Mouse (Mus musculus): ENCODE results near the gene Itk. TPM values are rescaled to one million over a fixed set of nuclear protein-coding genes. Genes with fewer than 3 reads are reported as not detected.

Gene Itk
- polyA plus RNA-seq, 1 experiment from 2014 or later = 0.30 TPM

- ATAC-seq (replicated peaks; ENCODE audit: low FRiP score, low TSS enrichment, low read depth) = peak; percentile 87
- WGBS = 7% methylated on average over 6 of the region's 6 CpGs
- Histone ChIP-seq H3K9ac (ENCODE audit: low read length) (no peak overlapping the region), H3K4me3 (ENCODE audit: low read depth, low read length) (no peak overlapping the region), H3K27me3 (replicated peaks; ENCODE audit: control insufficient read depth, insufficient read depth, low read length) (no peaks in the 10 kb centered on the region), H3K27ac (ENCODE audit: low read depth) (no peak overlapping the region), H3K4me1 (replicated peaks; ENCODE audit: control insufficient read depth, insufficient read depth, low read length) (0 out of 2 replicates have a peak, but pooled peaks cover 2% of the 10 kb centered on the region), H3K36me3 (ENCODE audit: control insufficient read depth, insufficient read depth, low read length) (no peaks in the 10 kb centered on the region), H3K9me3 (ENCODE audit: control insufficient read depth, low read length) (no peaks in the 10 kb centered on the region), H3K4me2 (ENCODE audit: low read length) (no peak overlapping the region)
- DNase-seq (ENCODE audit: low spot score) = peak; percentile 85
Measured at GRCm38 (mm10) chr11:46275302-46275701, 114.0 kb downstream of the Itk start.

Other genes starting within 250 kb of the Itk start
- gene Nipal4, start 223.0 kb downstream of the Itk start, polyA plus RNA-seq (2014; fragmentation: Nextera tagmentation; extraction: Ambion mirVana) = 3.5 and 4.5 TPM in 2 replicates
- gene Fndc9, start 154.0 kb downstream of the Itk start, polyA plus RNA-seq (2014; fragmentation: Nextera tagmentation; extraction: Ambion mirVana) = 0.09 and 0.38 TPM in 2 replicates
- gene Cyfip2, start 76.7 kb downstream of the Itk start, polyA plus RNA-seq (2014; fragmentation: Nextera tagmentation; extraction: Ambion mirVana) = 13.4 and 15.0 TPM in 2 replicates
- gene Fam71b, start 7.0 kb upstream of the Itk start, polyA plus RNA-seq (2014; fragmentation: Nextera tagmentation; extraction: Ambion mirVana) = not detected in 2 replicates
- gene Med7, start 47.4 kb upstream of the Itk start, polyA plus RNA-seq (2014; fragmentation: Nextera tagmentation; extraction: Ambion mirVana) = 64.7 and 66.6 TPM in 2 replicates
- 0.07 and 0.23 TPM in 2 replicates for gene Havcr2, start 65.4 kb upstream of the Itk start, polyA plus RNA-seq (2014; fragmentation: Nextera tagmentation; extraction: Ambion mirVana)
- gene Gm12169, start 134.7 kb upstream of the Itk start, polyA plus RNA-seq (2014; fragmentation: Nextera tagmentation; extraction: Ambion mirVana) = not detected in 2 replicates
- gene BC053393, start 182.0 kb upstream of the Itk start, polyA plus RNA-seq (2014; fragmentation: Nextera tagmentation; extraction: Ambion mirVana) = not detected in 2 replicates
- gene Dppa1, start 239.7 kb upstream of the Itk start, polyA plus RNA-seq (2014; fragmentation: Nextera tagmentation; extraction: Ambion mirVana) = not detected in 2 replicates

Data from intestine, embryonic 14.5 days (tissue).